Mouse (Mus musculus): Measurements from ENCODE around the gene Rftn1. TPM values are rescaled to one million over a fixed set of nuclear protein-coding genes. Genes with fewer than 3 reads are reported as not detected.
"Not testable (repeated sequence)": the region's sequence is repeated elsewhere in the genome, so short reads cannot be mapped to it uniquely, and the experiment has no call there.

Rftn1 gene
- polyA plus RNA-seq, 1 experiment = 8.9 TPM

DNA sequence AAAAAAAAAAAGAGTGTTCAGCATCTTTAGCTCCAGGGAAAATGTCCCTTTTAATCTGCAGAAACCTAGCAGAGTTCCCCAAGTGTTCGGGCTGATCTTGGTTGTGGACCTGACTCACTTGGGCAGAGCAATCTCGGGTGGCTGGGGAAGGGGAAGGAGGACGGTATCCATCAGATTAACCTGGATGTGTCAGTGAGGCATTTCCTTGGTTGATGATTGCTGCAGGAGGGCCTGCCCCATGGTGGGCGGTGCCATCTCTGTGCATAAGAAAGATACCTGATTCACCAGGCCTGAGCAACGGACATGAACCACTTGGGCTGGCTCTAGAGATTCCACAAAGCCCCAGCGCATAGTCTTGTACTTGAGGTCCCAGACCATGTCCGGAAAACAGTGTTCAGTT is 36.9 kb upstream of the Rftn1 start:
- no peak overlapping the region for H3K4me3 ChIP-seq (ENCODE audit: insufficient read depth, low read length)
- TF ChIP-seq CTCF (IDR thresholded peaks at IDR 0.05; ENCODE audit: extremely low read depth, insufficient read depth, low read length) = no peak
- TF ChIP-seq POLR2A (IDR thresholded peaks at IDR 0.05; ENCODE audit: extremely low read depth, insufficient read depth, low read length) = no peak
- H3K27ac ChIP-seq (ENCODE audit: insufficient read depth, low read length) = no peak overlapping the region
- H3K4me1 ChIP-seq (ENCODE audit: control insufficient read depth, insufficient read depth, low read length) = no peaks in the 10 kb centered on the region

DNA sequence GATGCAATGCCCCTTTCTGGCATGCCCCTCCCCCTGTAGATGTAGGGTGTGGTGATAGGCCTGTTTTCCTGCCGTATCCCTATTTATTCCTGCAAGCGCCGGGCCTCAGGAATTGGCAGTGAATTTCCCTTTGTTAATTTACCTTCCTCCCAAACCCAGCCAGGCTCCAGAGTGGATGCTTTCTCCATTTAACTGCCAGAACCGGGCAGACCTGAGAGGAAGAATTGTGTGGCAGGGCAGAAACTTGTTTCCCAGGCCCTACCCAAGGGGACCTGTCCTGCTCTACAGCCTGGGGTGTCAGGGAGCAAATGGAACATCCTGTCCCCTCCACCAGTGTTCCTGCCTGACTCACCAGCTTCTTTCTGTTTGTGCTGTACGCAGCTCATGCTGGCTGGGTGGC is 34.2 kb upstream of the Rftn1 start:
- no peaks in the 10 kb centered on the region for H3K4me1 ChIP-seq (ENCODE audit: control insufficient read depth, insufficient read depth, low read length)
- H3K27ac ChIP-seq (ENCODE audit: insufficient read depth, low read length) = no peak overlapping the region
- no peak for TF ChIP-seq CTCF (IDR thresholded peaks at IDR 0.05; ENCODE audit: extremely low read depth, insufficient read depth, low read length)
- TF ChIP-seq POLR2A (IDR thresholded peaks at IDR 0.05; ENCODE audit: extremely low read depth, insufficient read depth, low read length) = no peak
- H3K4me3 ChIP-seq (ENCODE audit: insufficient read depth, low read length) = no peak overlapping the region

DNA sequence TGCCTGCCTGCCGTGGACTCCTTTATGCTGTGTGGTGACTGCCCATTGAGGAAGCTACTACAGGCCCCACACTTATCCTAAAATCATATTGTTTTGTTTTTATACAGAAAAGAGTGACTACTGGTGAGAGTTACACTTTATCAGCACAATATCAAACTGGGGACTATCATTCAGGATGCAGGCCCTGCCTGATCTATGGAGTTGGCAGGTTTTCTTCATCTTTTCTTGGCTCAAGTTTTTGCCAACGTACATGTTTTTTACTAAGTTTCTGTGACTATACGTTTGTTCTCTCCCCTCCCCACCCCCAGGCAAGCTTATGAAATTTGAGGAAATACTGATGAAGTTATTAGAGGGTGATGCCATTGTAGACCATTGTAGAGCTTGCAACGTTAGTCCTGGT is 27.5 kb upstream of the Rftn1 start:
- Histone ChIP-seq H3K4me3 (ENCODE audit: insufficient read depth, low read length) (no peak overlapping the region), H3K27ac (ENCODE audit: insufficient read depth, low read length) (no peak overlapping the region), H3K4me1 (ENCODE audit: control insufficient read depth, insufficient read depth, low read length) (no peaks in the 10 kb centered on the region)
- no peak for TF ChIP-seq POLR2A (IDR thresholded peaks at IDR 0.05; ENCODE audit: extremely low read depth, insufficient read depth, low read length)
- TF ChIP-seq CTCF (IDR thresholded peaks at IDR 0.05; ENCODE audit: extremely low read depth, insufficient read depth, low read length) = no peak

DNA sequence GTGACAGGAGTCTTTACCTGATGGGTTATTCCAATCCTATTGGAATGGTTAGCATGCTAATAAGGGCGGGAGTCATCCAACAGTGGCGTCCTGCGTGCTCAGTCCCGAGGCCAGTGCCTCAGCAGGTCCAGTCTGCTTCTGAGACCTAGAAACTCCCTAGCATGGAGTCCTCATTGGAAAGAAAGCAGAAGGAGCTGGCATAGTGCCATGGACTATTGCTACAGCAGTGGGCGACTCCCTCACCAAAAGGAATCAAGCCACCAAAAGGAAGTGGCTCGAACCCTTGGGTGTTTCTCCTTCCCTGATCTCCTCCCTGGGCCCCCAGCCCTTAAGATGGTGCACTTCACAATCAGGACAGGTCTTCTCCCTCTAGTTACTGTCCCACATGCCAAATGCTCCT is 24.6 kb upstream of the Rftn1 start:
- no peaks in the 10 kb centered on the region for H3K4me1 ChIP-seq (ENCODE audit: control insufficient read depth, insufficient read depth, low read length)
- H3K4me3 ChIP-seq (ENCODE audit: insufficient read depth, low read length) = no peak overlapping the region
- no peak overlapping the region for H3K27ac ChIP-seq (ENCODE audit: insufficient read depth, low read length)
- TF ChIP-seq CTCF (IDR thresholded peaks at IDR 0.05; ENCODE audit: extremely low read depth, insufficient read depth, low read length) = no peak

DNA sequence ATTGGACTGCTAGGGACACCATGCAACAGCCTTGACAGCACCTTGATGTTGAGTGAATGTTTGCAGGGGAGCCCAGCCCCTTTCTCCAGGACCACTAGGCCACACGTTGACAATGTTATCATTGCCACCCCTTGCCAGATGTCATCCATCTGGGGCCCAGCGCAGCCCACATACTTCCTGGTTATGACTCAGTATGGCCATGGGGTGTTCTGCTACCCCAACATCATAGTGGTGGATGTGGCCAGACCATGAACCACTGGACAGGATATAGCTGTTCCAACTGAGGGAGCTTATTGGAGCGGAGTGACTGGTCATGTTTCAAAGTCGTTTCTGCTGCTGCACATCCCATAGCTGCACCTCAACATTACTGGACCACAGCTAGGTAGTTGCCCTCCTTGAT is 22.6 kb upstream of the Rftn1 start:
- no peak for TF ChIP-seq CTCF (IDR thresholded peaks at IDR 0.05; ENCODE audit: extremely low read depth, insufficient read depth, low read length)
- TF ChIP-seq POLR2A (IDR thresholded peaks at IDR 0.05; ENCODE audit: extremely low read depth, insufficient read depth, low read length) = no peak
- Histone ChIP-seq H3K4me3 (ENCODE audit: insufficient read depth, low read length) (no peak overlapping the region), H3K4me1 (ENCODE audit: control insufficient read depth, insufficient read depth, low read length) (no peaks in the 10 kb centered on the region), H3K27ac (ENCODE audit: insufficient read depth, low read length) (no peak overlapping the region)

DNA sequence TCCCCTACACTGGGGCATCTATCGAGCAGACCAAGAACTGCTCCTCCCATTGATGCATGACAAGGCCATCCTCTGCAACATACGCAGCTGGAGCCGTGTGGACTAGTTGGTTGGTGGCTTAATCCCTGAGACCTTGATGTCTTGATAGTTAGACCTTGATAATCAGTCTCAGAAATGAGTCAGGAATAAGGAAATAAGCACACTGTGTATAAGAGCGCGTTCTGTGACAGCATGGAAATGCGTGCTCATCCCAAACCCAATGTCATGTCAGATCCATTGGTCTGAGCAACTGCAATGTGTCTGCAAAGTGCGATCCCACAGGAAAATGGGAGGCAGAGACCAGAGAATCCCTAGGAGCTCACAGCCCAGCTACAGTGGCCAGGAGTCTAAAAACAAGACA is 21.3 kb upstream of the Rftn1 start:
- H3K4me3 ChIP-seq (ENCODE audit: insufficient read depth, low read length) = no peak overlapping the region

DNA sequence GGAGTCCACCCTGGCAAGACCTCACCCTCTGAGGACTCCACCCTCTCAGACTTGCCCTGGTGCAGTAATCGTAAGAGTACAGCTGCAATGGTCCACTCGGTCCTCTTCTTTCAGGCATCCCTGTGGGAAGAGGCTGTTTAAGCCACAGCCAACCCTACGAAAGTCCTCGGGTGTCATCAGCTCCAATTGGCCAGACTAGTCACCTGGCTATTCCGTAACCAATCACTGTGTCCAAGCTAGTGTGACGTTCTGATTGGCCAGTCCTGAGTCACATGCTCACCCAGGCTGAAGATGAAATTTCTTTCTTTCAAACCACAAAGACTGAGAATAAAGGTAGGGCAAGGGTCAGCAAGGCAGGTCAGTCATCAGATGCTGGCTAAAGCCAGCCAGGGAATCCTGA is 19.4 kb upstream of the Rftn1 start:
- Histone ChIP-seq H3K4me3 (ENCODE audit: insufficient read depth, low read length) (no peak overlapping the region), H3K4me1 (ENCODE audit: control insufficient read depth, insufficient read depth, low read length) (no peaks in the 10 kb centered on the region), H3K27ac (ENCODE audit: insufficient read depth, low read length) (no peak overlapping the region)
- no peak for TF ChIP-seq POLR2A (IDR thresholded peaks at IDR 0.05; ENCODE audit: extremely low read depth, insufficient read depth, low read length)
- no peak for TF ChIP-seq CTCF (IDR thresholded peaks at IDR 0.05; ENCODE audit: extremely low read depth, insufficient read depth, low read length)

More for the DNA sequence above, 21.3 kb upstream of the Rftn1 start:
- H3K27ac ChIP-seq (ENCODE audit: insufficient read depth, low read length) = no peak overlapping the region
- TF ChIP-seq POLR2A (IDR thresholded peaks at IDR 0.05; ENCODE audit: extremely low read depth, insufficient read depth, low read length) (no peak), CTCF (IDR thresholded peaks at IDR 0.05; ENCODE audit: extremely low read depth, insufficient read depth, low read length) (no peak)
- H3K4me1 ChIP-seq (ENCODE audit: control insufficient read depth, insufficient read depth, low read length) = no peaks in the 10 kb centered on the region

DNA sequence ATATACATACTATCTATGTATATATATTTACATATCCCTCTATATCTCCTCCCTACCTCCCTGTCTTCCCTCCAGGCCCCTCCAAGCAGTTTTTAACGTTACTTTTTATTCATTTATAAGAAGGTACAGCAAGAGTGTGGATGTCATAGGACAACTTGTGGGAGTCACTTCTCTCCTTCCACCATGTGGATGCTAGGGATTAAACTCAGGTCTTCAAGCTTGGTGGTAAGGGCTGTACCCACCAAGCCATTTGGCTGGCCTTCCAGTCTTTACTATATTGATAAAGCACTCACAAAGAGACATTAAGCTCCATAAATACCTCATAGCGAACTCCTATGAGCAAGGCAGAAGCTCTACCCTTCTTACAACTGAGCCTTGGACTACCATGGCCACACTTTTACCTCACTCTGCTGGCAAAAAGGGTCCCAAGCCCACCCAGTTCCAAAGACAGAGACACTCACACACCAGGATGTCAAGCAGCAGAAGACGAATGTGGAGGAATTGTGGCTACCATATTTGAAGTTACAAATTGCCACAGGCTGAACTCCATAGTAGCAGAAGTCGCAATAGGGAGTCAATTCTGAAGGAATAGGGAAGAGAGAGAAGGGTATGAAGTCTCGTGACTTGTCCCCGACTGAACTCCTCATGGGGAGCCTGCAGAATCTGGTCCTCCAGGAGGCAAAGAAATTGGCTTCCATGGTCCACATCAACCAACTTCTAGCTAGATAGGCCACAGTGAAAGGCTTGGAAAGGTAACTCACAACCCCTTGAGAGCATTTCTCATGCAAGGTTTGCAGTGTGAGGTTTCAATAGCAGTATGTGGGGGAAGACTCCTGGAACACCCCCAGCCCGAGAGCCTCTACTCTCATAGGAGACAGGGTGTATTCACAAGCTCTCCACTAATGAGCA is 17.9 kb upstream of the Rftn1 start:
- no peak overlapping the region for H3K4me3 ChIP-seq (ENCODE audit: insufficient read depth, low read length)
- no peak overlapping the region for H3K27ac ChIP-seq (ENCODE audit: insufficient read depth, low read length)
- no peaks in the 10 kb centered on the region for H3K4me1 ChIP-seq (ENCODE audit: control insufficient read depth, insufficient read depth, low read length)
- TF ChIP-seq CTCF (IDR thresholded peaks at IDR 0.05; ENCODE audit: extremely low read depth, insufficient read depth, low read length) = no peak
- TF ChIP-seq POLR2A (IDR thresholded peaks at IDR 0.05; ENCODE audit: extremely low read depth, insufficient read depth, low read length) = no peak

DNA sequence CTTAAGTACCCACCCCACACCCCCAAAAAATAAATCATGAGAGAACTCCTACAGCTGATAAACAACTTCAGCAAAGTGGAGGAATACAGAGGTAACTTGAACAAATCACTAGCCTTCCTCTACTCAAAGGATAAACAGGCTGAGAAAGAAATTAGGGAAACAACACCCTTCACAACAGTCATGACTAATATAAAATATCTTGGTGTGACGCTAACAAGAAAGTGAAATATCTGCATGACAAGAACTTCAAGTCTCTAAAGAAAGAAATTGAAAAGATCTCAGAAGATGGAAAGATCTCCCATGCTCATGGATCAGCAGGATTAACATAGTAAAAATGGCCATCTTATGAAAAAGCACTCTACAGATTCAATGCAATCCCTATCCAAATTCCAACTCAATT is 15.8 kb upstream of the Rftn1 start:
- H3K4me1 ChIP-seq (ENCODE audit: control insufficient read depth, insufficient read depth, low read length); H3K27ac ChIP-seq (ENCODE audit: insufficient read depth, low read length); H3K4me3 ChIP-seq (ENCODE audit: insufficient read depth, low read length): not testable (repeated sequence)

DNA sequence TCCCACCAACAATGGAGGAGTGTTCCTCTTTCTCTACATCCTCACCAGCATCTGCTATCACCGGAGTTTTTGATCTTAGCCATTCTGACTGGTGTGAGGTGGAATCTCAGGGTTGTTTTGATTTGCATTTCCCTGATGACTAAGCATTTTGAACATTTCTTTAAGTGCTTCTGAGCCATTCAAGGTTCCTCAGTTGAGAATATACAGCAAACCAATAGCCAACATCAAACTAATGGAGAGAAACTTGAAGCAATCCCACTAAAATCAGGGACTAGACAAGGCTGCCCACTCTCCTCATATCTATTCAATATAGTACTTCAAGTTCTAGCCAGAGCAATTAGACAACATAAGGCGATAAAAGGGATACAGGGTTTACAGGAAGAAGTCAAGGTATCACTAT is 15.4 kb upstream of the Rftn1 start:
- not testable (repeated sequence) for H3K27ac ChIP-seq (ENCODE audit: insufficient read depth, low read length); H3K4me3 ChIP-seq (ENCODE audit: insufficient read depth, low read length); H3K4me1 ChIP-seq (ENCODE audit: control insufficient read depth, insufficient read depth, low read length)
